Mouse (Mus musculus) C2C12 (cell line): Measurements from ENCODE around the gene Trim27.

Experiments
- CTCF ChIP-seq: IDR thresholded peaks from one replicate; pipeline ENCODE4 v1.5.1; 2011; ENCODE audit not compliant: control insufficient read depth, insufficient read depth, insufficient read length
- USF1 ChIP-seq: IDR thresholded peaks from one replicate; pipeline ENCODE4 v1.6.1; 2011; ENCODE audit warnings: low read depth, mild to moderate bottlenecking, control low read depth, moderate library complexity

DNA sequence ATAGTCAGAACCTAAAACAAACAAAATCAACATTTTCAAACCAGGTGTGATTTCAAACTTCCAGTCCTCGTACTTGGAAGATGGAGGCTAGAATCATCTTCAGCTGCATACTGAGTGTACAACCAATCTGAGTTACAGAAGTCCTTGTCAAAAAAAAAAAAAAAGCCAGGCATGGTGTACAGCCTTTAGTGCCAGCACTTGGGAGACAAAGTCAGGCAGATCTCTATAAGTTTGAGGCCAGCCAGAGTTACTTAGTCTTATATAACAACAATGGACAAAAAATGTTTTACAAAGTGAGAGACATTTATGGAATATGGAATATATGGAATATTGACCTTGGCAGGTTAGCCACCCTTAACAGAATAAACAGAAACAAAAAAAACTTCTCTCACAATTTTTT, 45.1 kb downstream of the Trim27 start:
- TF ChIP-seq CTCF: no peak
- no peak for TF ChIP-seq USF1
